Mouse (Mus musculus): Measurements from ENCODE around the gene Rpl14. TPM values are rescaled to one million over a fixed set of nuclear protein-coding genes. Genes with fewer than 3 reads are reported as not detected.
A peak's percentile ranks its signal among the peaks of the same experiment; 100 is the strongest.
"Not testable (repeated sequence)": the region's sequence is repeated elsewhere in the genome, so short reads cannot be mapped to it uniquely, and the experiment has no call there.

Gene Rpl14
- polyA plus RNA-seq (2014; fragmentation: Nextera tagmentation; extraction: Ambion mirVana): 488 and 509 TPM in 2 replicates

DNA sequence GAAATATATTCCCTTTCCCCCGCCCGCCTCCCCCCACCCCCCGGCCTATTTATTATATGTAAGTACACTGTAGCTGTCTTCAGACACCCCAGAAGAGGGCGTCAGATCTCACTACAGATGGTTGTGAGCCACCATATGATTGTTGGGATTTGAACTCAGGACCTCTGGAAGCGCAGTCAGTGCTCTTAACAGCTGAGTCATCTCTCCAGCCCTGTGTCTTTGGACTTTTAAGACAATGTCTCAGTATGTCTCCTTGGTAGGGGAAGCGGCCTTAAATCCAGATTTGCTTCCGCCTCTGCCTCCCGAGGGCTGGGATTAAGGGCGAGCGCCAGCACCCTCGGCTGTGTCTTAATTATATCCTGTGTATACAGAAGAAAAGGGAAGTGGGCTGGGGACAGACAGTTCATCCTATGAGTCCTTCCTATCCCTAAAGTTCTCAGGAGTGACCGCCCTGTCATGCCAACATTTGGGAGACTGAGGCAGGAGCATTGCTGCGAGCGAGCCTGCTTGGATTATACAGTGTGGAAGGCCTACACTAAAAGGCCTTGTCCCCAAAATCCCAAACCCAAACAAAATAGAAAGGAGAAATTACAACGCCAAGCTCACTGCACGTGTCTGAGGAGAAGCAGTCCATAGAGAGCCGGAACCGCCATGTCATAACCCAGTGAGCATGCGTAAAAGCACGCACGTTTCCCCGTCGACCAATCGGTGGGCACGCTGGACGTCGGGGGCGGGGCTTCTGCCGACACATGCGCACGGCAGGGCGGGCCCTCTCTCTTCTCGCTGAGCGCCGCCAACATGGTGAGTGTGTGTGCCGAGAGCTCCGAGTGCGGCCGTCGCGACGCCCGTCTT, at the start of gene Rpl14:
Gene Rpl14, plus strand, starts transcription at position 704 of the 852 bp plus-strand sequence.
- peak; percentile 96 for ATAC-seq (ENCODE audit: low read depth)
- H3K36me3 ChIP-seq (ENCODE audit: control insufficient read depth, insufficient read depth, low read length): peaks cover 23% of the 10 kb centered on the region
- no peaks in the 10 kb centered on the region for H3K9me3 ChIP-seq (ENCODE audit: control insufficient read depth, low read length)
- H3K27me3 ChIP-seq (ENCODE audit: control insufficient read depth, insufficient read depth, low read length): no peaks in the 10 kb centered on the region
- H3K9ac ChIP-seq (replicated peaks; ENCODE audit: low read depth, low read length): peak within 1 kb of the TSS; percentile 83
- H3K4me3 ChIP-seq (ENCODE audit: low read depth, low read length): peak within 1 kb of the TSS; percentile 87
- peaks cover 6% of the 10 kb centered on the region; the same call in 1 of the 2 replicates for H3K4me1 ChIP-seq (ENCODE audit: control insufficient read depth, insufficient read depth, low read length)
- WGBS: 7% methylated on average over 43 of the region's 43 CpGs
- peak within 1 kb of the TSS; percentile 69 for H3K27ac ChIP-seq (ENCODE audit: low read depth, low read length)
- peak within 1 kb of the TSS; percentile 91 for H3K4me2 ChIP-seq (ENCODE audit: low read depth, low read length)

DNA sequence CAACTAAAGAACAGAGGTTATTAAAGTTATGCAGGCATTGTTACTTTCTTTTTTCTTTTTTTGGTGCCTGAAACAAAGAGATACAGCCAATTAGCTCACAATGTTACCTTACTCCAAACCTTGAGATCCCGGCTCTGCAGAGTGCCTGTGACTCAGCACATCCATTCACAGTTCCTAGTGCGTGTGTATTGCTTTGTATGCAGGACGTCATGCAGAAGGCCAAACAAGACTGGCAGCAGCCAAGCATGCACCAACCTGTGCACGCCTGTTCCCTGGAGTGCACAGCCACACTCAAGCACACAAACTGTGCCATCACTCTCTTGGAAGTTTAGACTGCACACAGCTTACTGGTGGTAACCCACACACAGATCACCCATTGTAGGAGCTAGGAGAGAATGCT, 44.0 kb upstream of the Rpl14 start:
- Histone ChIP-seq H3K4me3 (ENCODE audit: low read depth, low read length) (no peak overlapping the region), H3K9ac (replicated peaks; ENCODE audit: low read depth, low read length) (no peak overlapping the region), H3K27ac (ENCODE audit: low read depth, low read length) (no peak overlapping the region), H3K4me2 (ENCODE audit: low read depth, low read length) (no peak overlapping the region), H3K9me3 (ENCODE audit: control insufficient read depth, low read length) (no peaks in the 10 kb centered on the region), H3K27me3 (ENCODE audit: control insufficient read depth, insufficient read depth, low read length) (no peaks in the 10 kb centered on the region), H3K36me3 (ENCODE audit: control insufficient read depth, insufficient read depth, low read length) (no peaks in the 10 kb centered on the region), H3K4me1 (ENCODE audit: control insufficient read depth, insufficient read depth, low read length) (no peaks in the 10 kb centered on the region)
- no peak for ATAC-seq (ENCODE audit: low read depth)
- WGBS: 66% methylated on average over 4 of the region's 4 CpGs

DNA sequence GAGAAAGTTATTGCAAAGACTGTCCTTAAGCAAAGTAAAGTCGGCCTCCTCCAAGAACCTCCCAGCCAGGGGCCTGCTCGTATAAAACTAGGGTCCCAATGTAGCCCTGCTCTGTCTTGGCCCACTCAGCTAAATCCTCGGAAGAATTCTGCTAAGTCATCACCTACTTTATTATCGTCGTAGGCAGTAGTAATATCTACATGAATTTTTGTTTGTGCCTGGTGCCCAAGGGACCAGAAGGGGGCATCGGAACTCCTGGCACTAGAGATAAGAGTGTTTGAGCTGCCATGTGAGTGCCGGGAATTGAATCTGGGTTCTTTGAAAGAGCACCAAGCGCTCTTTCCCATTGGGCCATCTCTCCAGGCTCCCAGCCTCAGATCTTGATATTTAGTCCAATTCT, 43.3 kb upstream of the Rpl14 start:
- WGBS: 91% methylated on average over 8 of the region's 8 CpGs
- no peak overlapping the region for H3K4me3 ChIP-seq (ENCODE audit: low read depth, low read length)
- H3K9ac ChIP-seq (replicated peaks; ENCODE audit: low read depth, low read length): no peak overlapping the region
- H3K4me2 ChIP-seq (ENCODE audit: low read depth, low read length): no peak overlapping the region
- H3K27ac ChIP-seq (ENCODE audit: low read depth, low read length): no peak overlapping the region
- no peaks in the 10 kb centered on the region for H3K36me3 ChIP-seq (ENCODE audit: control insufficient read depth, insufficient read depth, low read length)
- no peaks in the 10 kb centered on the region for H3K4me1 ChIP-seq (ENCODE audit: control insufficient read depth, insufficient read depth, low read length)
- no peaks in the 10 kb centered on the region for H3K27me3 ChIP-seq (ENCODE audit: control insufficient read depth, insufficient read depth, low read length)
- no peaks in the 10 kb centered on the region for H3K9me3 ChIP-seq (ENCODE audit: control insufficient read depth, low read length)
- no peak for ATAC-seq (ENCODE audit: low read depth)

DNA sequence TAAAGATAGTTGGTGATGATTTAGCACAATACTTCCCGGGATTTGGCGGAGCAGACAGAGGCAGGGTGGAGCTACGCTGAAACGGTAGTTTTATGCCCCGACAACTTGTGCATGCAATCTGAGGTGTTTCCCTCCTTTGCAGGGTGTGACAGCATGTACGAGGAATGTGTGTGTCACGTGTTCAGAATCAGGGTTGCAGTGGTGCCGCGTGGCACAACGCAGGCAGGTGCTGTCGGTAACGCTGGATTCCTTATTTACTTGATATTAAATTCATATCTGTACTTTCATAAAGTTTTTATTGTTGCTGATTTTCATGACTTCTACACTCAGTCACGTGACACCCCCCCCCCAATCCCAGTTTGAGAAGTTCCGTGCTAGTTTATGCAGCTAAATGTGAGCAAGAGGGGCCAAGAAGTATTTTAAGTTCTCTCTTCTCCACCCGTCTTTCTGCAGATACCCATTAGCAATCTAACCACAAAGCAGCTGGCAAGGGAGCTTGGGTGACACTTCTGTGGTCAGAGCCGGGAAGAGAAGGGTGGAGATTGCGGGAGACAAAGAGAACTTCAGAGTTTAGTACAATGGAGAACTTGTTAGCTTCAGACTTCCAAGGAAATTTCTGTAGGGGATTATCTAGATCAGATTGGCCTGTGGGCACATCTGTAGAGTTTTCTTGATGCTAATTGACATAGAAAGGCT, 42.3 kb upstream of the Rpl14 start:
- Histone ChIP-seq H3K27ac (ENCODE audit: low read depth, low read length) (no peak overlapping the region), H3K9ac (replicated peaks; ENCODE audit: low read depth, low read length) (no peak overlapping the region), H3K4me3 (ENCODE audit: low read depth, low read length) (no peak overlapping the region), H3K36me3 (ENCODE audit: control insufficient read depth, insufficient read depth, low read length) (no peaks in the 10 kb centered on the region), H3K4me1 (ENCODE audit: control insufficient read depth, insufficient read depth, low read length) (no peaks in the 10 kb centered on the region), H3K9me3 (ENCODE audit: control insufficient read depth, low read length) (no peaks in the 10 kb centered on the region), H3K27me3 (ENCODE audit: control insufficient read depth, insufficient read depth, low read length) (no peaks in the 10 kb centered on the region), H3K4me2 (ENCODE audit: low read depth, low read length) (no peak overlapping the region)
- WGBS: 89% methylated on average over 17 of the region's 17 CpGs
- no peak for ATAC-seq (ENCODE audit: low read depth)

DNA sequence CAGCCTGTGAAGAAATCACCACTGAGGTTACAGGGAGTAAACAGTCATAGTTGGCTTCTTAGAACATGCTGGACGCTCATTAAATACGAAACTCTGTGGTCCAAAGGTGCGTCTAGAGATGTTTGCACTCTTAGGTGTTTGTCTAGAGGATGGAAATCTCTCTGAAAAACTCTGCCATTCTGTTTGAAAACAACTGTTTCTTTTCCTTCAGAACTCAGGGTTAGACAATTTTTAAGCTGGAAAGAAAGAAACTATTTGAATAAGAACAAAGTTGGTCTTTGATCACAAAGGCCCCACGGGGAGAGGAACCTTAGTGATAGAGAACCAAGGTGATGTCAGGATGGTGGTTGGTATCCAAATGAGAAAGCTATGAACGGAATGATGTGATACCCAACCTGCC, 40.8 kb upstream of the Rpl14 start:
- ATAC-seq (ENCODE audit: low read depth): no peak
- Histone ChIP-seq H3K4me1 (ENCODE audit: control insufficient read depth, insufficient read depth, low read length) (no peaks in the 10 kb centered on the region), H3K27ac (ENCODE audit: low read depth, low read length) (no peak overlapping the region), H3K9me3 (ENCODE audit: control insufficient read depth, low read length) (no peaks in the 10 kb centered on the region), H3K4me2 (ENCODE audit: low read depth, low read length) (no peak overlapping the region), H3K9ac (replicated peaks; ENCODE audit: low read depth, low read length) (no peak overlapping the region), H3K36me3 (ENCODE audit: control insufficient read depth, insufficient read depth, low read length) (no peaks in the 10 kb centered on the region), H3K4me3 (ENCODE audit: low read depth, low read length) (no peak overlapping the region), H3K27me3 (ENCODE audit: control insufficient read depth, insufficient read depth, low read length) (no peaks in the 10 kb centered on the region)
- 87% methylated on average over 5 of the region's 5 CpGs for WGBS

DNA sequence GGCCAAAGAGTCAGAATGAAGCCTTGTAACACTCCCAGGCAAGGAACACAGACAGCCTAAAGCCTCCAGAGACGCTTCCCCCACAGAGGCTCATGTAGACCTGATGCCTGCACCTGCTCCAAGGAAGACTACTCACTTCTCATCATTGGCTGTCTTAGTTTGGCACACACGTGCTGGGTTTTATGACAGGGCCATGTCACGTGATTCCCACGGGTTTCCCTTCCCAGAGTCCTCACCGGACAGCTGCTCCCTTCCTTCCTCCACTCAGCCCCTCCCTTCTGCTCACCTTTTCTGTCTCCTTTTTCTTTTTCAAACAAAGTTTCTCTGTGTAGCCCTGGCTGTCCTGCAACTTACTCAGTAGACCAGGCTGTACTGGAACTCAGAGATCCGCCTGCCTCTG, 39.2 kb upstream of the Rpl14 start:
- Histone ChIP-seq H3K4me1 (ENCODE audit: control insufficient read depth, insufficient read depth, low read length) (no peaks in the 10 kb centered on the region), H3K9me3 (ENCODE audit: control insufficient read depth, low read length) (no peaks in the 10 kb centered on the region), H3K4me3 (ENCODE audit: low read depth, low read length) (no peak overlapping the region), H3K4me2 (ENCODE audit: low read depth, low read length) (no peak overlapping the region), H3K9ac (replicated peaks; ENCODE audit: low read depth, low read length) (no peak overlapping the region), H3K27me3 (ENCODE audit: control insufficient read depth, insufficient read depth, low read length) (no peaks in the 10 kb centered on the region), H3K27ac (ENCODE audit: low read depth, low read length) (no peak overlapping the region), H3K36me3 (ENCODE audit: control insufficient read depth, insufficient read depth, low read length) (no peaks in the 10 kb centered on the region)
- ATAC-seq (ENCODE audit: low read depth): no peak
- WGBS: 81% methylated on average over 6 of the region's 6 CpGs

DNA sequence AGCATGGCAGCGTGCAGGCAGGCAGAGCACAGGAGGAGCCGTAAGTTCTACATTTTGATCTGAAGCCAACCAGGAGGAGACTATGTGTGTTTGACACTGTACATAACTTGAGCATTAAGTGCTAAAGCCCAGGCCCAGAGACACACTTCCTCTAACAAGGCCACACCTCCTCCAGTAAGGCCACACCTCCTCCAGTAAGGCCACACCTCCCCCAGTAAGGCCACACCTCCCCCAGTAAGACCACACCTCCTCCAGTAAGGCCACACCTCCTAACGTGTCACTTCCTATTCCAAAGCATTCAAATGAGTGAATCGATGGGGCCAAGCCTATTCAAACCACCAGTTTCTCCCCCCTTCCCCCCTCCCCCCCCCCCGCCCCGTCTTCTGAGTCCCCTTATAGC, 38.6 kb upstream of the Rpl14 start:
- Histone ChIP-seq H3K27ac (ENCODE audit: low read depth, low read length) (no peak overlapping the region), H3K4me2 (ENCODE audit: low read depth, low read length) (no peak overlapping the region), H3K4me3 (ENCODE audit: low read depth, low read length) (no peak overlapping the region), H3K9ac (replicated peaks; ENCODE audit: low read depth, low read length) (no peak overlapping the region), H3K27me3 (ENCODE audit: control insufficient read depth, insufficient read depth, low read length) (no peaks in the 10 kb centered on the region), H3K36me3 (ENCODE audit: control insufficient read depth, insufficient read depth, low read length) (no peaks in the 10 kb centered on the region), H3K4me1 (ENCODE audit: control insufficient read depth, insufficient read depth, low read length) (no peaks in the 10 kb centered on the region), H3K9me3 (ENCODE audit: control insufficient read depth, low read length) (no peaks in the 10 kb centered on the region)
- ATAC-seq (ENCODE audit: low read depth): no peak
- 83% methylated on average over 6 of the region's 6 CpGs for WGBS

DNA sequence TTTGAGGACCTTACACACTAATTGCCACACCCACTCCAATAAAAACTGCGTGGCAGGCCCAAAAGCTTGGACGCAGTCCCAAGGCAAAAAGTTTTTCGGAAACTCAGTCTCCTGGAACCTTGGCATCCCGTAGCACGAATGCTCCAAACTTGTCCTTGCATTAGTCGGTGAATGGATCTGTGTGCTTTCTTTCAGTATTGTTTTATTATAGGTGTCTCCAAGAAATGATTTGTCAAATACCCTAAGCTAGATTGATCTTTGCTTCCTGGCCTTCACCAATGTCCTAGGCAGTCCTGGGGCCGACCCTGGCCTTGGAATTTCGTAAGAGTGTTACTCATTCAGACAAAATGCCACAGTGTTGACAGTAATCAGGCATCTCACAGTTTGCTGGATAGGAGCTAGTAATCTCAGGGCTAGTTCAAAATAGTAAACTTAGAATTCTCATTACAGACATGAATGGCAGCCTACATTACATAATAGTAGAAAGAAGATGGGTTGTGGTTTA, 37.7 kb upstream of the Rpl14 start:
- whole genome bisulfite sequencing: 97% methylated on average over 8 of the region's 8 CpGs

More for the DNA sequence above, 37.7 kb upstream of the Rpl14 start:
- not testable (repeated sequence) for H3K9ac ChIP-seq (replicated peaks; ENCODE audit: low read depth, low read length); ATAC-seq (ENCODE audit: low read depth); H3K27me3 ChIP-seq (ENCODE audit: control insufficient read depth, insufficient read depth, low read length); H3K27ac ChIP-seq (ENCODE audit: low read depth, low read length); H3K9me3 ChIP-seq (ENCODE audit: control insufficient read depth, low read length); H3K36me3 ChIP-seq (ENCODE audit: control insufficient read depth, insufficient read depth, low read length); H3K4me2 ChIP-seq (ENCODE audit: low read depth, low read length); H3K4me1 ChIP-seq (ENCODE audit: control insufficient read depth, insufficient read depth, low read length); H3K4me3 ChIP-seq (ENCODE audit: low read depth, low read length)
